Mouse (Mus musculus): ENCODE results near the gene Atp6v0a4.

DNA sequence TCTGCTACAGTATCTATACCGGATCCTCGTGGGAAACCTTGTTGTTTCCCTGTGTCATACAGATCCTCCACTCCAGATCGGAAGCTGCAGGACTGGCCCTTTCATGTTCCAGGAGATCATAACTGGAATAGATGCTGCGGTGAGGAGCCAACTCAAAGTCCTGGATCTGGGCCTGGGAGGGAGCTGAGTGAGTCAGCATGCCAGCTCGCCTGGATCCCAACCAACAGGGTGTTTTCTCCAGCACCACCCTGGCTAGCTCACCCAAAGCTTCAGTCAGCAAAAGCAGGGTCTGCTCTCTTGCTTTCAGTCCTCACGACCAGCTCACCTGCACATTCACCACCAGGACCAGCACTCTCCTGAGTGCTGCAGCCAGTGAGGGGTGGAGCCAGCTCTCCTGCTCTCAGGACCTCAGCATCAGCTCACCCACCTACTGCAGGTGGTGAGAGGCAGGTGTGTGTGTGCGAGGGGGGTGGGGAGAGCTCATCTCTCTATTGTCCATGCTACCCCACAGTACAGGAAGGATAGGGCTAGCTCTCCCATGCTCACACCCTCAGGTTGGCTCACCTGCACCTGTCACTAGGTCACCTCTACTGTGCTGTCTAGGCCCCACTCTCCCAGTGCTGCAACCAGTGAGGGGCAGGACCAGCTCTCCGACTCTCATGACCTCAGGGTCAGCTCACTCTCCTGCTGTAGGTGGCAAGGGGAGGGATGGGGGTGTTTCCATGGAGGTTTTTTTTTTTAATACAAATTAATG, 10.6 kb upstream of the Atp6v0a4 start:
- TF ChIP-seq CTCF (IDR thresholded peaks at IDR 0.05; ENCODE audit: low read depth, low read length) (no peak), TAL1 (conservative IDR thresholded peaks at IDR 0.05; ENCODE audit: low read depth, low read length) (no peak), GATA1 (IDR thresholded peaks at IDR 0.05; ENCODE audit: borderline replicate concordance, low read length) (no peak)

All from G1E (cell line).